Mouse (Mus musculus) spleen, embryonic (tissue): ENCODE data around the gene Pdhx.

Experiments used
- CTCF ChIA-PET: fragments of 350-600 bp; sonication (Branson Sonifier 250); formaldehyde crosslinking; loops from one replicate; lab custom pipeline; 2022; lab: Charles Lee

Pdhx gene

GRCm38 (mm10) chr2:103073219-103073982 lies at the start of gene Pdhx, which contains the start of gene Apip:
TSS of gene Pdhx (minus strand) at chr2:103073513.
TSS of gene Apip (plus strand) at chr2:103073675.
- CTCF ChIA-PET: interaction anchor here (1.2 kb wide), 1 partner anchor 11 kb away, joined by 4 read pairs; no protein-coding TSS in a partner anchor

- CTCF ChIA-PET: no interaction called here
Measured at GRCm38 (mm10) chr2:103119197-103119854, 46.0 kb upstream of the Pdhx start.

- CTCF ChIA-PET: no interaction called here
Measured at GRCm38 (mm10) chr2:103118324-103119196, 45.2 kb upstream of the Pdhx start.

- CTCF ChIA-PET: no interaction called here
Measured at GRCm38 (mm10) chr2:103117212-103117611, 43.9 kb upstream of the Pdhx start.

- CTCF ChIA-PET: no interaction called here
Measured at GRCm38 (mm10) chr2:103111669-103112068, 38.4 kb upstream of the Pdhx start.

- CTCF ChIA-PET: no interaction called here
Measured at GRCm38 (mm10) chr2:103106172-103106571, 32.9 kb upstream of the Pdhx start.

GRCm38 (mm10) chr2:103102595-103102994 lies 29.3 kb upstream of the Pdhx start:
- CTCF ChIA-PET: no interaction called here

- CTCF ChIA-PET: no interaction called here
Measured at GRCm38 (mm10) chr2:103089521-103089920, 16.2 kb upstream of the Pdhx start.

GRCm38 (mm10) chr2:103088099-103088498 lies 14.8 kb upstream of the Pdhx start:
- CTCF ChIA-PET: no interaction called here

- CTCF ChIA-PET: interaction anchor here (1.0 kb wide), 2 partner anchors 260 to 498 kb away, joined by 3 read pairs; no protein-coding TSS in a partner anchor
Measured at GRCm38 (mm10) chr2:103086432-103086831, 13.1 kb upstream of the Pdhx start.

GRCm38 (mm10) chr2:103085633-103086032 lies 12.3 kb upstream of the Pdhx start:
- CTCF ChIA-PET: interaction anchor here (0.5 to 1.4 kb wide), 7 partner anchors 13 to 1160 kb away, joined by 3 to 4 read pairs (median 3); partner anchors contain the start of gene Pdhx

- CTCF ChIA-PET: interaction anchor here (1.1 to 1.4 kb wide), 2 partner anchors 12 to 397 kb away, joined by 3 to 4 read pairs; partner anchors contain the start of gene Pdhx
Measured at GRCm38 (mm10) chr2:103084451-103084850, 11.1 kb upstream of the Pdhx start.

- CTCF ChIA-PET: no interaction called here
Measured at GRCm38 (mm10) chr2:103082853-103083252, 9.5 kb upstream of the Pdhx start.

- CTCF ChIA-PET: no interaction called here
Measured at GRCm38 (mm10) chr2:103081706-103082105, 8.4 kb upstream of the Pdhx start.

GRCm38 (mm10) chr2:103081117-103081516 lies 7.8 kb upstream of the Pdhx start:
- CTCF ChIA-PET: no interaction called here

GRCm38 (mm10) chr2:103070586-103070985 lies 2.7 kb downstream of the Pdhx start:
- CTCF ChIA-PET: interaction anchor here (1.1 kb wide), 1 partner anchor 330 kb away, joined by 4 read pairs; no protein-coding TSS in a partner anchor

- CTCF ChIA-PET: no interaction called here
Measured at GRCm38 (mm10) chr2:103069752-103070405, 3.4 kb downstream of the Pdhx start.

GRCm38 (mm10) chr2:103068602-103069001 lies 4.7 kb downstream of the Pdhx start:
- CTCF ChIA-PET: interaction anchor here (0.7 kb wide), 1 partner anchor 283 kb away, joined by 4 read pairs; no protein-coding TSS in a partner anchor

GRCm38 (mm10) chr2:103067552-103068207 lies 5.6 kb downstream of the Pdhx start:
- CTCF ChIA-PET: interaction anchor here (0.7 kb wide), 1 partner anchor 282 kb away, joined by 4 read pairs; no protein-coding TSS in a partner anchor
